Comparison of ENCODE assay signal across 8 mouse cellular contexts in the genomic region with DNA sequence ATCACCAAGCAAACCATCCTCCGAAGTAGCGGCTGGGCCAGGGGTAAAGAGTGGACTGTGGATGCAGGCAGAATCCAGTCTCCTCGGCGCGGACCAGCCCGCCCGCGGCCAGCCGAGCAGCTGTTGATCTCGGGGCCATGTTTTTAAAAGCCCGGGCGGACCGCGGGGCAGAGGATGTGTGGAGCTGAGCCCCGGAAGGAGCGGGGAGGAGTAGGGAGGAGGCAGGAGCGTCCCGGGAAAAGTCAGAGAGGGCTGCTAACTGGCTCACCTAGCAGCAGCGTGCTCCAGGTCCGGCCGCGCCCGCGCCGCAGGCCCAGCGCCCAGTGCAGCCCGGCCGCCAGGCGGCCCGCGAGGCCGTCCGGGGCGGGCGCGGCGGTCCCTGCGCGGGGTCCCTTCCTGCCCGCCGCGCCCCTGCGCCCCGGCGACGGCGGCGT. TPM values are rescaled to one million over a fixed set of nuclear protein-coding genes. Genes with fewer than 3 reads are reported as not detected.
DNase-seq lines count a peak whose midpoint lies in the region; ATAC-seq and TF ChIP-seq lines count a peak whose summit lies in the region.

No protein-coding gene starts in this region.

- H3K4me1 ChIP-seq in heart, adult 2 months (ENCODE audit: control insufficient read depth, insufficient read depth, low read length), result no peaks in the 10 kb centered on the region; the same call in none of the 2 replicates
- peaks cover 47% of the 10 kb centered on the region for H3K4me1 ChIP-seq in G1E (ENCODE audit: insufficient read depth, low read depth, low read length)
- peaks cover 18% of the 10 kb centered on the region for H3K4me1 ChIP-seq in lung, embryonic 15.5 days

- TF ChIP-seq CTCF in heart, adult 2 months (IDR thresholded peaks at IDR 0.05), result no peak
- TF ChIP-seq CTCF in G1E (IDR thresholded peaks at IDR 0.05; ENCODE audit: low read depth, low read length), result no peak

- no peaks in the 10 kb centered on the region for H3K27me3 ChIP-seq in heart, adult 2 months (ENCODE audit: control insufficient read depth, insufficient read depth, low read length)
- no peaks in the 10 kb centered on the region for H3K27me3 ChIP-seq in G1E (ENCODE audit: insufficient read depth, low read length)
- no peaks in the 10 kb centered on the region for H3K27me3 ChIP-seq in lung, embryonic 15.5 days

- peak; percentile 17; the same call in 1 of the 2 replicates for ATAC-seq in G1E (ENCODE audit: extremely low read depth, insufficient number of reproducible peaks, low FRiP score, poor library complexity, severe bottlenecking)
- ATAC-seq in lung, embryonic 15.5 days (ENCODE audit: borderline replicate concordance, extremely low read depth, low FRiP score, low TSS enrichment), result peak; percentile 82

- peaks cover 5% of the 10 kb centered on the region; the same call in 1 of the 2 replicates for H3K79me2 ChIP-seq in heart, adult 2 months (replicated peaks; ENCODE audit: control insufficient read depth, insufficient read depth, low read length)

- TF ChIP-seq EP300 in heart, adult 2 months (IDR thresholded peaks at IDR 0.05; ENCODE audit: insufficient read depth, low read depth, low read length), result no peak

- peak overlapping the region; percentile 77 for H3K27ac ChIP-seq in heart, adult 2 months
- H3K27ac ChIP-seq in lung, embryonic 15.5 days, result peak overlapping the region; percentile 97

- WGBS in heart, adult 2 months, result 3% methylated on average over 45 of the region's 48 CpGs
- under 1% methylated on average over 38 of the region's 48 CpGs for WGBS in lung, embryonic 15.5 days

- H3K9me3 ChIP-seq in G1E (replicated peaks), result no peaks in the 10 kb centered on the region
- H3K9me3 ChIP-seq in lung, embryonic 15.5 days, result no peaks in the 10 kb centered on the region

- TF ChIP-seq POLR2A in heart, adult 2 months (IDR thresholded peaks at IDR 0.05; ENCODE audit: insufficient read depth, low read depth, low read length), result no peak

- H3K36me3 ChIP-seq in heart, adult 2 months (ENCODE audit: control insufficient read depth, insufficient read depth, low read length), result no peaks in the 10 kb centered on the region
- H3K36me3 ChIP-seq in G1E (replicated peaks), result peaks cover 28% of the 10 kb centered on the region
- H3K36me3 ChIP-seq in lung, embryonic 15.5 days, result no peaks in the 10 kb centered on the region

- DNase-seq in heart, adult 2 months, result no peak
- DNase-seq in heart, adult 11 months, result no peak
- peak; percentile 53 for DNase-seq in G1E (ENCODE audit: low spot score)
- peak; percentile 65 for DNase-seq in embryo, embryonic 10.5 days (ENCODE audit: low spot score)
- DNase-seq in gastrocnemius, postnatal 14 days, result peak; percentile 58
- DNase-seq in kidney, postnatal 10 days, result peak; percentile 73
- DNase-seq in retina, adult 2 months (ENCODE audit: low read depth, low spot score), result peak; percentile 9

- peak overlapping the region; percentile 64 for H3K4me2 ChIP-seq in lung, embryonic 15.5 days

- H3K4me3 ChIP-seq in heart, adult 2 months, result peak overlapping the region; percentile 67
- H3K4me3 ChIP-seq in G1E (ENCODE audit: low read depth, low read length), result peak overlapping the region; percentile 86
- H3K4me3 ChIP-seq in lung, embryonic 15.5 days, result peak overlapping the region; percentile 82

- intact Hi-C loops in heart, adult 2 months (cut with DNase I), result no loop called here
- intact Hi-C loops in gastrocnemius, postnatal 14 days (cut with DNase I; ENCODE audit: low total_unique reads), result no loop called here

- H3K9ac ChIP-seq in heart, adult 2 months (ENCODE audit: low read depth, low read length), result peak overlapping the region; percentile 93
- H3K9ac ChIP-seq in lung, embryonic 15.5 days, result peak overlapping the region; percentile 71

RNA-seq across cellular contexts. Expression of a gene that starts 0.4 kb away (rescaled TPM):
- total RNA-seq in heart, adult 2 months (2021), result 1 to 10 TPM; 6.9 TPM
- polyA plus RNA-seq in heart, adult 2 months (2012; rRNA removed), result 5.1 and 7.6 TPM in 2 replicates
- total RNA-seq in G1E (2014; fragmentation: Nextera tagmentation), result 31.4 and 36.3 TPM in 2 replicates
- total RNA-seq in G1E (2017), result 42.6 and 42.8 TPM in 2 replicates
- 14.3 and 15.7 TPM in 2 replicates for polyA plus RNA-seq in G1E (2012)
- total RNA-seq in gastrocnemius, postnatal 14 days (2021), result 10 to 100 TPM in 1 of 2 experiments, 1 to 10 TPM in 1; 9.2 to 10.9 TPM
- polyA plus RNA-seq in lung, embryonic 15.5 days (2015; fragmentation: Nextera tagmentation; extraction: Ambion mirVana), result 15.5 and 18.4 TPM in 2 replicates

Comparison
In these comparisons a context has a peak if more than half of its experiments do, and no peak if none do; other contexts are left out.
1. DNase-seq: peak in G1E (single experiment), embryo, embryonic 10.5 days (single experiment), gastrocnemius, postnatal 14 days (single experiment), kidney, postnatal 10 days (single experiment) and retina, adult 2 months (single experiment); none in heart, adult 2 months (0 of 2) and heart, adult 11 months (single experiment).
2. Peak in every context shown above with its lines, with median percentiles within 50 percentile points of each other: H3K4me3 ChIP-seq.